ENCODE assay signal across 17 mouse cellular contexts in the genomic region with DNA sequence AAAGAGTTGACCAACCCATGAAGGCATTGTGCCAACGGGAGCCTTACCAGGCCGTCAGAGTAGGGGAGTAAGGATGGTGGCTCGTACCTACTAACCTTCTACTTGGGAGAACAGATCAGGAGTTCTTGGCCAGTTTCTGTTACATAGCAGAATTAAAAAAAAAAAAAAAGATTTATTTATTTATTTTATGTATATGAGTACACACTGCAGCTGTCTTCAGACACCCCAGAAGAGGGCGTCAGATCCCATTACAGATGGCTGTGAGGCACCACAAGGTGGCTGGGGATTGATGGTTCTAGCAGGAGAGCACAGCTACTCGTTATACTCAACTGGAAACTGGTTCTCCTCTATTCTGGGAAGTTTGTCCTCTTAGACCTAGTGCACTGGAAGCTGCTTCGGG. TPM values are rescaled to one million over a fixed set of nuclear protein-coding genes. Genes with fewer than 3 reads are reported as not detected.
DNase-seq lines count a peak whose midpoint lies in the region; ATAC-seq and TF ChIP-seq lines count a peak whose summit lies in the region.
"Had no signal": no experiment of that assay in that cellular context is flagged by ENCODE, and none has a peak within 500 bp of the region (broad histone marks: within the 10 kb centered on the region; RNA-seq: fewer than 3 reads in every experiment).

No protein-coding gene starts in this region.

- H3K4me1 ChIP-seq in kidney, adult 2 months (ENCODE audit: control insufficient read depth, insufficient read depth, low read length), result no peaks in the 10 kb centered on the region; the same call in 1 of the 2 replicates
- no peaks in the 10 kb centered on the region for H3K4me1 ChIP-seq in lung, embryonic 14.5 days (ENCODE audit: insufficient read depth)
- no peaks in the 10 kb centered on the region for H3K4me1 ChIP-seq in lung, postnatal 0 days (ENCODE audit: insufficient read depth, low read depth, low read length)
- peaks cover 0 to 7% of the 10 kb centered on the region in 2 experiments; a peak in 1 of 4 replicates for H3K4me1 ChIP-seq in MEL (ENCODE audit: control insufficient read depth in 1 of 2, insufficient read depth in 2 of 2, low read length in 2 of 2)
- H3K4me1 ChIP-seq in hindbrain, embryonic 11.5 days (replicated peaks; ENCODE audit: control insufficient read depth, insufficient read depth, low read length), result no peaks in the 10 kb centered on the region
- H3K4me1 ChIP-seq: stomach, embryonic 15.5 days had no signal

- peaks cover 2% of the 10 kb centered on the region for H3K36me3 ChIP-seq in kidney, adult 2 months (ENCODE audit: control insufficient read depth, insufficient read depth, low read length)
- H3K36me3 ChIP-seq in lung, embryonic 14.5 days (ENCODE audit: insufficient read depth), result peaks cover 9% of the 10 kb centered on the region
- H3K36me3 ChIP-seq in lung, postnatal 0 days (ENCODE audit: insufficient read depth, low read length), result peaks cover 7% of the 10 kb centered on the region; the same call in 1 of the 2 replicates
- H3K36me3 ChIP-seq in MEL (ENCODE audit: control insufficient read depth in 1 of 2, insufficient read depth in 2 of 2, low read length in 2 of 2), result peaks cover 0 to 4% of the 10 kb centered on the region in 2 experiments; a peak in 2 of 4 replicates
- H3K36me3 ChIP-seq in hindbrain, embryonic 11.5 days (ENCODE audit: control insufficient read depth, insufficient read depth, low read length), result no peaks in the 10 kb centered on the region
- H3K36me3 ChIP-seq: stomach, embryonic 15.5 days had no signal

- TF ChIP-seq CTCF in kidney, adult 2 months (conservative IDR thresholded peaks at IDR 0.05; ENCODE audit: insufficient read depth, insufficient read length, low read depth, low read length), result 0 out of 2 replicates have a peak, but pooled peaks have one; percentile 2
- TF ChIP-seq CTCF in lung, embryonic 14.5 days (IDR thresholded peaks at IDR 0.05; ENCODE audit: low read depth), result no peak
- no peak; the same call in 1 of the 2 replicates for TF ChIP-seq CTCF in lung, postnatal 0 days (IDR thresholded peaks at IDR 0.05)
- TF ChIP-seq CTCF in MEL (IDR thresholded peaks at IDR 0.05 in 2 of 3, conservative IDR thresholded peaks at IDR 0.05 in 1 of 3; ENCODE audit: control insufficient read depth in 1 of 3, insufficient read depth in 1 of 3, low read depth in 2 of 3, low read length in 3 of 3, poor library complexity in 1 of 3, severe bottlenecking in 1 of 3), result peak in 1 of 3 experiments; percentile 31; a peak in 1 of 6 replicates

- 66% methylated on average over 6 of the region's 6 CpGs for WGBS in kidney, adult 2 months
- 60% methylated on average over 6 of the region's 6 CpGs for WGBS in lung, embryonic 14.5 days
- 63% methylated on average over 6 of the region's 6 CpGs for WGBS in lung, postnatal 0 days
- 68% methylated on average over 6 of the region's 6 CpGs for WGBS in hindbrain, embryonic 11.5 days

- H3K27me3 ChIP-seq in kidney, adult 2 months (replicated peaks; ENCODE audit: control insufficient read depth, insufficient read depth, low read length), result no peaks in the 10 kb centered on the region
- no peaks in the 10 kb centered on the region for H3K27me3 ChIP-seq in lung, embryonic 14.5 days (ENCODE audit: insufficient read depth, low read length)
- H3K27me3 ChIP-seq in lung, postnatal 0 days (replicated peaks; ENCODE audit: insufficient read depth, low read length), result no peaks in the 10 kb centered on the region
- H3K27me3 ChIP-seq in MEL (ENCODE audit: control insufficient read depth in 1 of 2, insufficient read depth in 2 of 2, low read length in 2 of 2), result no peaks in the 10 kb centered on the region
- H3K27me3 ChIP-seq in hindbrain, embryonic 11.5 days (ENCODE audit: control insufficient read depth, insufficient read depth, low read length), result no peaks in the 10 kb centered on the region
- H3K27me3 ChIP-seq: embryonic facial prominence, embryonic 13.5 days; stomach, embryonic 15.5 days had no signal

- no peak for TF ChIP-seq POLR2A in kidney, adult 2 months (IDR thresholded peaks at IDR 0.05; ENCODE audit: low read depth, low read length)
- TF ChIP-seq POLR2A in MEL (IDR thresholded peaks at IDR 0.05; ENCODE audit: control insufficient read depth in 1 of 2, insufficient read depth in 1 of 2, low read depth in 1 of 2, low read length in 2 of 2, poor library complexity in 1 of 2), result no peak

- no peaks in the 10 kb centered on the region for H3K9me3 ChIP-seq in lung, embryonic 14.5 days (ENCODE audit: low read depth, low read length)
- H3K9me3 ChIP-seq in lung, postnatal 0 days (ENCODE audit: low read length), result no peaks in the 10 kb centered on the region
- H3K9me3 ChIP-seq in MEL (replicated peaks; ENCODE audit: insufficient read depth, low read length), result no peaks in the 10 kb centered on the region
- H3K9me3 ChIP-seq in hindbrain, embryonic 11.5 days (ENCODE audit: control insufficient read depth, low read length), result no peaks in the 10 kb centered on the region
- H3K9me3 ChIP-seq: embryonic facial prominence, embryonic 13.5 days; hindbrain, embryonic 10.5 days; stomach, embryonic 15.5 days had no signal

- no peak for DNase-seq in kidney, adult 2 months
- DNase-seq in kidney, postnatal 10 days, result no peak
- DNase-seq in lung, embryonic 14.5 days, result peak; percentile 6
- no peak for DNase-seq in lung, postnatal 0 days (ENCODE audit: low spot score)
- DNase-seq in MEL (ENCODE audit: low read depth, low spot score), result peak; percentile 20
- DNase-seq in hindbrain, embryonic 11.5 days (ENCODE audit: low spot score), result no peak
- no peak for DNase-seq in gastrocnemius, adult 8-10 months (ENCODE audit: low spot score in 2 of 2)
- DNase-seq: adrenal gland, adult 2 months; cerebellum, adult 9-11 months; gastrocnemius, postnatal 14 days; kidney, adult 8-10 months; kidney, postnatal 4 days; lung, adult 2 months; lung, postnatal 4 days had no signal

- no peak overlapping the region for H3K4me3 ChIP-seq in kidney, adult 2 months (ENCODE audit: insufficient read depth, low read depth, low read length)
- H3K4me3 ChIP-seq in lung, embryonic 14.5 days (ENCODE audit: low read depth, low read length), result no peak overlapping the region
- no peak overlapping the region for H3K4me3 ChIP-seq in lung, postnatal 0 days (ENCODE audit: low read depth, low read length)
- no peak overlapping the region for H3K4me3 ChIP-seq in MEL (ENCODE audit: control insufficient read depth in 1 of 2, insufficient read depth in 1 of 2, low read depth in 2 of 2, low read length in 2 of 2)
- H3K4me3 ChIP-seq in hindbrain, embryonic 11.5 days (ENCODE audit: low read depth, low read length), result no peak overlapping the region
- H3K4me3 ChIP-seq: embryonic facial prominence, embryonic 13.5 days; hindbrain, embryonic 10.5 days; stomach, embryonic 15.5 days had no signal

- no peak overlapping the region for H3K4me2 ChIP-seq in lung, embryonic 14.5 days
- no peak overlapping the region for H3K4me2 ChIP-seq in lung, postnatal 0 days (replicated peaks; ENCODE audit: low read depth, low read length)
- no peak overlapping the region for H3K4me2 ChIP-seq in hindbrain, embryonic 11.5 days (replicated peaks; ENCODE audit: low read depth, low read length)
- H3K4me2 ChIP-seq: embryonic facial prominence, embryonic 13.5 days; stomach, embryonic 15.5 days had no signal

- ATAC-seq in lung, embryonic 14.5 days (ENCODE audit: insufficient read depth), result no peak
- ATAC-seq in lung, postnatal 0 days, result no peak
- ATAC-seq in hindbrain, embryonic 11.5 days (ENCODE audit: low FRiP score), result no peak

- TF ChIP-seq EP300 in lung, postnatal 0 days (IDR thresholded peaks at IDR 0.05), result no peak
- TF ChIP-seq EP300 in MEL (IDR thresholded peaks at IDR 0.05; ENCODE audit: low read depth in 1 of 2, low read length in 2 of 2), result no peak

- no peak overlapping the region for H3K9ac ChIP-seq in lung, embryonic 14.5 days
- H3K9ac ChIP-seq in lung, postnatal 0 days (replicated peaks; ENCODE audit: low read depth), result no peak overlapping the region
- H3K9ac ChIP-seq in MEL (ENCODE audit: control insufficient read depth, low read depth, low read length, poor library complexity, severe bottlenecking), result no peak overlapping the region
- no peak overlapping the region for H3K9ac ChIP-seq in hindbrain, embryonic 11.5 days (ENCODE audit: low read depth, low read length)
- H3K9ac ChIP-seq: embryonic facial prominence, embryonic 13.5 days; stomach, embryonic 15.5 days had no signal

- no peak overlapping the region for H3K27ac ChIP-seq in kidney, adult 2 months (ENCODE audit: insufficient read depth, low read depth, low read length)
- H3K27ac ChIP-seq in lung, embryonic 14.5 days (ENCODE audit: low read depth), result no peak overlapping the region
- H3K27ac ChIP-seq in lung, postnatal 0 days (ENCODE audit: low read length), result no peak overlapping the region
- H3K27ac ChIP-seq in MEL (ENCODE audit: control insufficient read depth, low read depth, low read length), result no peak overlapping the region
- no peak overlapping the region for H3K27ac ChIP-seq in hindbrain, embryonic 11.5 days (ENCODE audit: low read depth, low read length)
- H3K27ac ChIP-seq: hindbrain, embryonic 10.5 days; stomach, embryonic 15.5 days had no signal

- H3K79me2 ChIP-seq in MEL (ENCODE audit: control insufficient read depth, insufficient read depth, low read length, poor library complexity), result no peaks in the 10 kb centered on the region

- TF ChIP-seq RAD21 in MEL (IDR thresholded peaks at IDR 0.05; ENCODE audit: low read depth, low read length), result peak; percentile 4

RNA-seq across cellular contexts. Expression of gene Slc4a11, which starts 7.9 kb away (rescaled TPM):
- polyA plus RNA-seq in kidney, adult 2 months (2012; rRNA removed), result 30.6 and 40.7 TPM in 2 replicates
- polyA plus RNA-seq in lung, embryonic 14.5 days (2014; fragmentation: Nextera tagmentation; extraction: Ambion mirVana), result 0.68 and 0.78 TPM in 2 replicates
- 0.21 and 0.37 TPM in 2 replicates for polyA plus RNA-seq in lung, postnatal 0 days (2015; fragmentation: Nextera tagmentation; extraction: Ambion mirVana)
- total RNA-seq in MEL (2012; rRNA removed), result 0.13 and 0.31 TPM in 2 replicates
- 1 to 10 TPM in 1 of 2 experiments, not detected in 1; 1.6 TPM for polyA plus RNA-seq in MEL (2012; ENCODE audit: insufficient read depth in 1 of 2, insufficient read length in 2 of 2, low read depth in 1 of 2, low replicate concordance in 2 of 2, missing spikeins in 1 of 2)
- 0.15 and 0.39 TPM in 2 replicates for polyA plus RNA-seq in hindbrain, embryonic 11.5 days (2014; fragmentation: Nextera tagmentation; extraction: Ambion mirVana)
- total RNA-seq in gastrocnemius, adult 8-10 months (2022), result under 1 TPM in 2 of 4 experiments, not detected in 2; 0.18 to 0.43 TPM

RNA-seq across cellular contexts. Expression of gene Itpa, which starts 37.8 kb away (rescaled TPM):
- 33.9 and 34.2 TPM in 2 replicates for polyA plus RNA-seq in kidney, adult 2 months (2012; rRNA removed)
- 108 and 111 TPM in 2 replicates for polyA plus RNA-seq in lung, embryonic 14.5 days (2014; fragmentation: Nextera tagmentation; extraction: Ambion mirVana)
- 50.6 and 51.1 TPM in 2 replicates for polyA plus RNA-seq in lung, postnatal 0 days (2015; fragmentation: Nextera tagmentation; extraction: Ambion mirVana)
- total RNA-seq in MEL (2012; rRNA removed), result 130 and 137 TPM in 2 replicates
- polyA plus RNA-seq in MEL (2012; ENCODE audit: insufficient read depth in 1 of 2, insufficient read length in 2 of 2, low read depth in 1 of 2, low replicate concordance in 2 of 2, missing spikeins in 1 of 2), result 100 to 1,000 TPM in 1 of 2 experiments, not detected in 1; 102 TPM
- polyA plus RNA-seq in hindbrain, embryonic 11.5 days (2014; fragmentation: Nextera tagmentation; extraction: Ambion mirVana), result 132 and 137 TPM in 2 replicates
- total RNA-seq in gastrocnemius, adult 8-10 months (2022), result 10 to 100 TPM; 12.0 to 14.5 (median 13.3) TPM

RNA-seq across cellular contexts. Expression of gene Ddrgk1, which starts 40.7 kb away (rescaled TPM):
- 143 and 152 TPM in 2 replicates for polyA plus RNA-seq in kidney, adult 2 months (2012; rRNA removed)
- polyA plus RNA-seq in lung, embryonic 14.5 days (2014; fragmentation: Nextera tagmentation; extraction: Ambion mirVana), result 52.0 and 55.6 TPM in 2 replicates
- 82.6 and 90.9 TPM in 2 replicates for polyA plus RNA-seq in lung, postnatal 0 days (2015; fragmentation: Nextera tagmentation; extraction: Ambion mirVana)
- total RNA-seq in MEL (2012; rRNA removed), result 44.7 and 52.7 TPM in 2 replicates
- 10 to 100 TPM in 1 of 2 experiments, not detected in 1; 73.6 TPM for polyA plus RNA-seq in MEL (2012; ENCODE audit: insufficient read depth in 1 of 2, insufficient read length in 2 of 2, low read depth in 1 of 2, low replicate concordance in 2 of 2, missing spikeins in 1 of 2)
- polyA plus RNA-seq in hindbrain, embryonic 11.5 days (2014; fragmentation: Nextera tagmentation; extraction: Ambion mirVana), result 50.2 and 57.7 TPM in 2 replicates
- 100 to 1,000 TPM; 120 to 153 (median 133) TPM for total RNA-seq in gastrocnemius, adult 8-10 months (2022)

Comparison
In these comparisons a context has a peak if more than half of its experiments do, and no peak if none do; other contexts are left out.
1. DNase-seq: peak in lung, embryonic 14.5 days (single experiment) and MEL (single experiment); none in kidney, adult 2 months (single experiment), kidney, postnatal 10 days (single experiment), lung, postnatal 0 days (single experiment), hindbrain, embryonic 11.5 days (single experiment) and gastrocnemius, adult 8-10 months (0 of 2).
2. RNA of gene Slc4a11, which starts 7.9 kb away (polyA plus RNA-seq): 30.6 to 40.7 TPM in kidney, adult 2 months; 1.6 TPM in MEL, 0.68 to 0.78 TPM in lung, embryonic 14.5 days, 0.21 to 0.37 TPM in lung, postnatal 0 days and 0.15 to 0.39 TPM in hindbrain, embryonic 11.5 days; every median in the first group is over 10 times any median in the second.